Mouse (Mus musculus) ES-Bruce4 (cell line): ENCODE measurements around the gene Cebpb. TPM values are rescaled to one million over a fixed set of nuclear protein-coding genes. Genes with fewer than 3 reads are reported as not detected.

Source experiments
- H3K27ac ChIP-seq: 2 replicates; pipeline ENCODE4 v1.5.1; 2012; ENCODE audit warnings: low read length, inconsistent platforms; ENCODE audit not compliant: insufficient read depth
- H3K27me3 ChIP-seq: 2 replicates; pipeline ENCODE4 v1.6.1; 2012; ENCODE audit warnings: mild to moderate bottlenecking, low read length, inconsistent platforms; ENCODE audit not compliant: control insufficient read depth, poor library complexity, insufficient read depth, severe bottlenecking
- H3K36me3 ChIP-seq: 2 replicates; pipeline ENCODE4 v1.6.1; 2012; ENCODE audit warnings: inconsistent platforms, mild to moderate bottlenecking, low read length, moderate library complexity; ENCODE audit not compliant: control insufficient read depth, poor library complexity, insufficient read depth, severe bottlenecking
- H3K4me1 ChIP-seq: one replicate; pipeline ENCODE4 v1.8.1; 2011; ENCODE audit warnings: low read length; ENCODE audit not compliant: control insufficient read depth, insufficient read depth
- H3K4me3 ChIP-seq: 2 replicates; pipeline ENCODE4 v1.5.1; 2011; ENCODE audit warnings: low read depth, mild to moderate bottlenecking, low read length
- H3K9ac ChIP-seq: 2 replicates; pipeline ENCODE4 v1.6.1; 2012; ENCODE audit warnings: low read depth, mild to moderate bottlenecking, inconsistent platforms; ENCODE audit not compliant: poor library complexity, severe bottlenecking
- H3K9me3 ChIP-seq: replicated peaks from 2 replicates; pipeline ENCODE4 v1.6.1; 2012; ENCODE audit warnings: mild to moderate bottlenecking, low read length, inconsistent platforms; ENCODE audit not compliant: control insufficient read depth, poor library complexity, insufficient read depth, severe bottlenecking
- CTCF ChIP-seq: IDR thresholded peaks from one replicate; pipeline ENCODE4 v1.8.1; 2011; ENCODE audit warnings: low read depth, low read length
- EP300 ChIP-seq: IDR thresholded peaks from 2 replicates; pipeline ENCODE4 v1.6.1; 2011; ENCODE audit warnings: low read depth, low read length; ENCODE audit not compliant: insufficient read depth
- POLR2A ChIP-seq: IDR thresholded peaks from one replicate; pipeline ENCODE4 v1.8.1; 2011; ENCODE audit warnings: low read length; ENCODE audit not compliant: insufficient read depth
- polyA plus RNA-seq: library from polyadenylated mRNA; stranded (reverse); fragments of >200 nt; gene quantifications from 2 replicates; pipeline ENCODE4 v1.2.4, GENCODE M21; 2011; ENCODE audit warnings: low read depth; ENCODE audit not compliant: missing spikeins, insufficient read depth, insufficient read length

Gene Cebpb
- polyA plus RNA-seq, 1 experiment = 9.2 TPM

GRCm38 (mm10) chr2:167688126-167688497 lies 603 bp upstream of the Cebpb start:
- Histone ChIP-seq H3K27ac (no peak overlapping the region), H3K4me3 (peak overlapping the region; percentile 80), H3K36me3 (no peaks in the 10 kb centered on the region), H3K9me3 (no peaks in the 10 kb centered on the region), H3K4me1 (no peaks in the 10 kb centered on the region), H3K9ac (peak overlapping the region; percentile 90; the same call in 1 of the 2 replicates), H3K27me3 (no peaks in the 10 kb centered on the region)
- TF ChIP-seq EP300 (no peak), CTCF (no peak), POLR2A (no peak)

GRCm38 (mm10) chr2:167689501-167690218 lies 945 bp downstream of the Cebpb start, which contains the start of gene Tmem189:
Tmem189 (minus strand) TSS chr2:167689822.
- Histone ChIP-seq H3K27me3 (no peaks in the 10 kb centered on the region), H3K36me3 (no peaks in the 10 kb centered on the region), H3K9ac (peak within 1 kb of the TSS; percentile 90), H3K4me1 (no peaks in the 10 kb centered on the region), H3K9me3 (no peaks in the 10 kb centered on the region), H3K4me3 (peak within 1 kb of the TSS; percentile 80), H3K27ac (no peak within 1 kb of the TSS)
- TF ChIP-seq CTCF = no peak
- TF ChIP-seq POLR2A = no peak
- TF ChIP-seq EP300 = no peak

GRCm38 (mm10) chr2:167690219-167690961 lies 1.7 kb downstream of the Cebpb start:
- peak overlapping the region; percentile 90 for H3K9ac ChIP-seq
- TF ChIP-seq CTCF (no peak), POLR2A (no peak), EP300 (no peak)
- no peaks in the 10 kb centered on the region for H3K4me1 ChIP-seq
- no peaks in the 10 kb centered on the region for H3K9me3 ChIP-seq
- H3K4me3 ChIP-seq = peak overlapping the region; percentile 80
- H3K27ac ChIP-seq = no peak overlapping the region
- no peaks in the 10 kb centered on the region for H3K36me3 ChIP-seq
- no peaks in the 10 kb centered on the region for H3K27me3 ChIP-seq

GRCm38 (mm10) chr2:167690962-167691311 lies 2.2 kb downstream of the Cebpb start:
- Histone ChIP-seq H3K9me3 (no peaks in the 10 kb centered on the region), H3K36me3 (no peaks in the 10 kb centered on the region), H3K4me3 (peak overlapping the region; percentile 19), H3K9ac (peak overlapping the region; percentile 90), H3K27ac (no peak overlapping the region), H3K4me1 (no peaks in the 10 kb centered on the region), H3K27me3 (no peaks in the 10 kb centered on the region)
- no peak for TF ChIP-seq CTCF
- TF ChIP-seq EP300 = no peak
- no peak for TF ChIP-seq POLR2A

GRCm38 (mm10) chr2:167691410-167691809 lies 2.7 kb downstream of the Cebpb start:
- Histone ChIP-seq H3K4me3 (no peak overlapping the region), H3K27ac (no peak overlapping the region), H3K36me3 (no peaks in the 10 kb centered on the region), H3K27me3 (no peaks in the 10 kb centered on the region), H3K9me3 (no peaks in the 10 kb centered on the region), H3K9ac (no peak overlapping the region), H3K4me1 (no peaks in the 10 kb centered on the region)
- TF ChIP-seq CTCF (no peak), POLR2A (no peak), EP300 (no peak)
